Mouse (Mus musculus): Measurements from ENCODE around the gene Dnajc7. TPM values are rescaled to one million over a fixed set of nuclear protein-coding genes. Genes with fewer than 3 reads are reported as not detected.

Dnajc7 gene
- polyA plus RNA-seq, 1 experiment from 2014 or later = 218 TPM

- no peak overlapping the region for H3K27ac ChIP-seq
- H3K9ac ChIP-seq = no peak overlapping the region
- no peak for ATAC-seq (ENCODE audit: insufficient number of reproducible peaks, low FRiP score, low TSS enrichment, low read depth)
- no peak overlapping the region for H3K4me2 ChIP-seq
- H3K36me3 ChIP-seq = no peaks in the 10 kb centered on the region
- no peaks in the 10 kb centered on the region; the same call in 1 of the 2 replicates for H3K27me3 ChIP-seq
- H3K4me1 ChIP-seq = no peaks in the 10 kb centered on the region
- WGBS = 59% methylated on average over 5 of the region's 5 CpGs
- H3K4me3 ChIP-seq = no peak overlapping the region
- no peaks in the 10 kb centered on the region for H3K9me3 ChIP-seq
These were observed 58.2 kb downstream of the Dnajc7 start for GRCm38 (mm10) chr11:100561748-100562147.

DNA sequence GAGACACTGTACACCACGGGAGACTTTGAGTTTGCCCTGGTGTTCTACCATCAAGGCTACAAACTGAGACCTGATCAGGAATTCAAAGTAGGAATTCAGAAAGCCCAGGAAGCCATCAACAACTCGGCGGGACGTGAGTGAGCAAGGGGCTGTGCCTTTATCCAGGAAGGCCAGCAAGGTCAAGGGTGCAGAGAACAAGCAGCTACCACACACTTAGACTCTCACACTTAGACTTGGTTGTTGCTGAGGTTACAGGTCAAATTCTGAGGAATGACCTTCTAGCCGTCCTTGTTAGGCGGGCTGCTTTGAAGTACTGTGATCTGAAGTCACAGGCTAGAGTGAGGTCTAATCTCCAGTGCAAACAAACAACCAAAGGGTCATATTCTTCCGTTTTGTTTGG is 60.5 kb downstream of the Dnajc7 start:
- ATAC-seq (ENCODE audit: insufficient number of reproducible peaks, low FRiP score, low TSS enrichment, low read depth) = no peak
- H3K4me1 ChIP-seq = peaks cover 4% of the 10 kb centered on the region; the same call in 1 of the 2 replicates
- WGBS = 45% methylated on average over 7 of the region's 7 CpGs
- H3K36me3 ChIP-seq = no peaks in the 10 kb centered on the region
- H3K9ac ChIP-seq = no peak overlapping the region
- H3K4me2 ChIP-seq = no peak overlapping the region
- H3K9me3 ChIP-seq = no peaks in the 10 kb centered on the region
- H3K27ac ChIP-seq = no peak overlapping the region
- no peak overlapping the region for H3K4me3 ChIP-seq
- H3K27me3 ChIP-seq = no peaks in the 10 kb centered on the region; the same call in 1 of the 2 replicates

GRCm38 (mm10) chr11:100557563-100557962 is 62.4 kb downstream of the Dnajc7 start:
- no peak overlapping the region for H3K27ac ChIP-seq
- H3K4me1 ChIP-seq = peaks cover 4% of the 10 kb centered on the region; the same call in 1 of the 2 replicates
- H3K36me3 ChIP-seq = no peaks in the 10 kb centered on the region
- 70% methylated on average over 3 of the region's 3 CpGs for WGBS
- H3K9me3 ChIP-seq = no peaks in the 10 kb centered on the region
- H3K27me3 ChIP-seq = no peaks in the 10 kb centered on the region; the same call in 1 of the 2 replicates
- no peak for ATAC-seq (ENCODE audit: insufficient number of reproducible peaks, low FRiP score, low TSS enrichment, low read depth)
- H3K4me3 ChIP-seq = no peak overlapping the region
- no peak overlapping the region for H3K9ac ChIP-seq
- no peak overlapping the region for H3K4me2 ChIP-seq

- WGBS = 20% methylated on average over 11 of the region's 11 CpGs
- H3K4me1 ChIP-seq = peaks cover 4% of the 10 kb centered on the region; the same call in 1 of the 2 replicates
- H3K4me2 ChIP-seq = peak overlapping the region; percentile 33; the same call in 1 of the 2 replicates
- H3K27ac ChIP-seq = no peak overlapping the region
- H3K4me3 ChIP-seq = peak overlapping the region; percentile 7; the same call in 1 of the 2 replicates
- H3K36me3 ChIP-seq = no peaks in the 10 kb centered on the region
- no peaks in the 10 kb centered on the region for H3K27me3 ChIP-seq
- no peak for ATAC-seq (ENCODE audit: insufficient number of reproducible peaks, low FRiP score, low TSS enrichment, low read depth)
- H3K9me3 ChIP-seq = no peaks in the 10 kb centered on the region
- no peak overlapping the region for H3K9ac ChIP-seq
These were observed 64.4 kb downstream of the Dnajc7 start for GRCm38 (mm10) chr11:100555583-100555982.

DNA sequence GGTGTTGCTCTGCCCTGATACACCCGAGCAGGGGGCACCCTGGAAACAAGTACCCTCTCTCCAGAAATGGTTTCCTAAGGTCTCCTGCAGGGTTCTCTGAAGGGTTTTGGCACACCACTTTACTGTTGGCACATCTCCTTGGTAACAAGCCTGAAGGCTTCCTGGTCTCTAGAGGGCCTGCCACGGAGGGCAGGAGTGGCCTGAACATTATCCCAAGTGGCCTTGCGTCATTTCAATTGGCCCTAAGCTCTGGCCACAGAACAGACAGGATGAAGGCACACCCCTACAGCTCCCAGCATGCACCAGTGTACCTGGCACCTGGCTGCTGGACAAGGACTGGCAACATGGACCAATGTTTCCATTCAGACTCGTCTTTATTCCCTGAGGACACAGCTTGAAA is 67.1 kb downstream of the Dnajc7 start:
- Histone ChIP-seq H3K27me3 (no peaks in the 10 kb centered on the region), H3K4me3 (no peak overlapping the region), H3K27ac (no peak overlapping the region), H3K9me3 (no peaks in the 10 kb centered on the region), H3K9ac (no peak overlapping the region), H3K4me1 (peaks cover 4% of the 10 kb centered on the region; the same call in 1 of the 2 replicates), H3K36me3 (no peaks in the 10 kb centered on the region), H3K4me2 (no peak overlapping the region)
- 83% methylated on average over 4 of the region's 4 CpGs for WGBS
- ATAC-seq (ENCODE audit: insufficient number of reproducible peaks, low FRiP score, low TSS enrichment, low read depth) = no peak

DNA sequence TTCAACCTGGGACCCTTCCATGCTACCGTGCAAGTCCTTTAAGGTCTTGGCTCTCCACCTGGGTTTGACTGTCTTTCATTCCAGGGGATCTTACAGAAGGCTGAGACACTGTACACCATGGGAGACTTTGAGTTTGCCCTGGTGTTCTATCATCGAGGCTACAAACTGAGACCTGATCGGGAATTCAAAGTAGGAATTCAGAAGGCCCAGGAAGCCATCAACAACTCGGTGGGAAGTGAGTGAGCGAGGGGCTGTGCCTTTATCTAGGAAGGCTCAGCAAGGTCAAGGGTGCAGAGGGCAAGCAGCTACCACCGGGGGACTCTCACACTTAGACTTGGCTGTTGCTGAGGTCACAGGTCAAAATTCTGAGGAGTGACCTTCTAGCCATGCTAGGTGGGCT is 69.9 kb downstream of the Dnajc7 start:
- Histone ChIP-seq H3K4me3 (no peak overlapping the region), H3K4me1 (peaks cover 8% of the 10 kb centered on the region; the same call in 1 of the 2 replicates), H3K36me3 (no peaks in the 10 kb centered on the region), H3K9ac (no peak overlapping the region), H3K4me2 (no peak overlapping the region), H3K9me3 (no peaks in the 10 kb centered on the region), H3K27ac (no peak overlapping the region), H3K27me3 (no peaks in the 10 kb centered on the region)
- 66% methylated on average over 6 of the region's 6 CpGs for WGBS
- no peak for ATAC-seq (ENCODE audit: insufficient number of reproducible peaks, low FRiP score, low TSS enrichment, low read depth)

DNA sequence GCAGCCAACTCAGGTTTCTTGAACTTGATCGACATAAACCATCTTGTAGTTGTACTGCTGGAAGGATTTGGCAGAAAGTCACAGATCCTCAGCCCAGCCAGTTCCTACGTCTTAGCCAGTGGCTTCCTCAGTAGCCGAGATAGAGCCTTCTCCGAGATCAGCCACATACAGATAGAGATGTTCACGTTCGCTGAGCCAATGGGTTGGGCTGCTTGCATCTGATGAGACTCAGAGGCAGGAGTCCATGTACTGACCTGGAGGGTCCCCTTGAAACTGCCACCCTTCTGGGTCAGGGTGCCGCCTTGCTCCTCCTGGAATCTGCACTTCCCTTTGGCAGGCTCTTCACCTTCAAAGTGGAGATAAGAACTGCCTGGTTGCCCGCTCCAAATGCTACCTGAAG is 70.5 kb downstream of the Dnajc7 start:
- no peaks in the 10 kb centered on the region for H3K27me3 ChIP-seq
- ATAC-seq (ENCODE audit: insufficient number of reproducible peaks, low FRiP score, low TSS enrichment, low read depth) = no peak

DNA sequence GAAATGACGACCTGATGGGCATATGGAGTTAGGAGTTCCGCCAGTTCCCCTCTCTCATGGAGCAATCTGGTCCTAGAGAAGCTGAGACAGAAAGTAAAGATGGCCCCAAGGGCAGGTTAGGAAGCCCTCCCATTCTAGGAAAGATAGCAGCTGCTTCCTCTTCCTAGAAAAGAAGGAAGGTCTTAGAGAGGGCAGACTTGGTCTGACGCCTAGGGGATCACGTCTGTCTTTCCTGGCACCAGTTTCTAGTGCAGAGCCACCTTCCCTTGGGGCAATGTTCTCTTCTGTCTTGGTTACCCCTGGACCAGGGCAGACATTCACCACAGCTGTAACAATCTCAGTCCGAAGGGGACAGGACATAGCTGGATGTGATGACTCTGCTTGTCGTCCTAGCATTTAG is 71.8 kb downstream of the Dnajc7 start:
- ATAC-seq (ENCODE audit: insufficient number of reproducible peaks, low FRiP score, low TSS enrichment, low read depth) = no peak
- H3K27ac ChIP-seq = no peak overlapping the region
- H3K36me3 ChIP-seq = no peaks in the 10 kb centered on the region
- whole genome bisulfite sequencing = 65% methylated on average over 6 of the region's 6 CpGs
- H3K4me1 ChIP-seq = peaks cover 13% of the 10 kb centered on the region; the same call in 1 of the 2 replicates
- no peaks in the 10 kb centered on the region for H3K27me3 ChIP-seq
- no peak overlapping the region for H3K4me2 ChIP-seq
- H3K4me3 ChIP-seq = no peak overlapping the region
- H3K9me3 ChIP-seq = no peaks in the 10 kb centered on the region
- no peak overlapping the region for H3K9ac ChIP-seq

More for the DNA sequence above, 70.5 kb downstream of the Dnajc7 start:
- H3K36me3 ChIP-seq = no peaks in the 10 kb centered on the region
- no peak overlapping the region for H3K9ac ChIP-seq
- H3K27ac ChIP-seq = no peak overlapping the region
- WGBS = 84% methylated on average over 8 of the region's 8 CpGs
- no peaks in the 10 kb centered on the region for H3K9me3 ChIP-seq
- H3K4me2 ChIP-seq = no peak overlapping the region
- peaks cover 13% of the 10 kb centered on the region; the same call in 1 of the 2 replicates for H3K4me1 ChIP-seq
- H3K4me3 ChIP-seq = no peak overlapping the region

DNA sequence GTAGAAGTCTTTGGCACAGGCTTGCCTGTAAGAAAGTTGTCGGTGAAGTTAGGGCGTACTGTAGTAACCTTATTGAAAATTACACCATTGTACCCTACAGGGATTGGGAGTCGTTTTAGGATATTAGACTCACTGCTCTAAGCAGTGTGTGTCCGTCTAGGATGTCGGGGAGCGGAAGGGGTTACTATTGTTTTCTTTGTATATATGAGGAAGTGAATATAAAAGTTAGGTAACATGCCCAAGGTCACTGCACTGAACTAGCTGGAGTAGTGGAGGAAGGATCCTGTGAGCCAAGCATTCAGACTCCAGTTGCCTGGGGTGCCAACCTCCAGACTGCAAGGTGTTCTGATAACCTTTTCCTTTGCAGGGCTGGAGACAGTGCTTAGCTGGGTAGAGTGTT is 73.0 kb downstream of the Dnajc7 start:
- no peak for ATAC-seq (ENCODE audit: insufficient number of reproducible peaks, low FRiP score, low TSS enrichment, low read depth)
- peaks cover 13% of the 10 kb centered on the region; the same call in 1 of the 2 replicates for H3K4me1 ChIP-seq
- WGBS = 85% methylated on average over 6 of the region's 6 CpGs
- H3K27ac ChIP-seq = no peak overlapping the region
- H3K4me3 ChIP-seq = no peak overlapping the region
- H3K9ac ChIP-seq = no peak overlapping the region
- H3K9me3 ChIP-seq = no peaks in the 10 kb centered on the region
- H3K4me2 ChIP-seq = no peak overlapping the region
- no peaks in the 10 kb centered on the region for H3K36me3 ChIP-seq
- H3K27me3 ChIP-seq = no peaks in the 10 kb centered on the region

DNA sequence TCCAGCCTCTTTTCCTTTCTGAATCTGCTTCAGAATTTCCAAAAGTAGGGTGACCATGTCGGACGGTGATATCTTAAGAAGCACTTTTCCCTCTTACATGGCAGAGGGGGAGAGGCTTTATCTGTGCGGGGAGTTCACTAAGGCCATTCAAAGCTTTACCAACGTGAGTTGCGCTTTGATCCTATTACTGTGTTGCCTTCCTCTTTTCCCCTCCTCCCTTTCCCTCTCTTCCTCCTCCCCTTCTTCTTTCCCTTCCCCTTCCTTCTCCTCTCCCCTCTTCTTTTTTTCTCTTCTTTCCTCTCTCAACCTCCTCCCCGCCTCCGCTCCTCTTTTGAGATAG is 74.3 kb downstream of the Dnajc7 start:
- Histone ChIP-seq H3K27ac (peak overlapping the region; percentile 65; the same call in 1 of the 2 replicates), H3K9me3 (no peaks in the 10 kb centered on the region), H3K4me3 (peak overlapping the region; percentile 45), H3K36me3 (no peaks in the 10 kb centered on the region), H3K27me3 (no peaks in the 10 kb centered on the region), H3K4me1 (peaks cover 13% of the 10 kb centered on the region; the same call in 1 of the 2 replicates), H3K9ac (peak overlapping the region; percentile 48; the same call in 1 of the 2 replicates), H3K4me2 (peak overlapping the region; percentile 86)
- ATAC-seq (ENCODE audit: insufficient number of reproducible peaks, low FRiP score, low TSS enrichment, low read depth) = no peak
- 31% methylated on average over 7 of the region's 7 CpGs for WGBS

DNA sequence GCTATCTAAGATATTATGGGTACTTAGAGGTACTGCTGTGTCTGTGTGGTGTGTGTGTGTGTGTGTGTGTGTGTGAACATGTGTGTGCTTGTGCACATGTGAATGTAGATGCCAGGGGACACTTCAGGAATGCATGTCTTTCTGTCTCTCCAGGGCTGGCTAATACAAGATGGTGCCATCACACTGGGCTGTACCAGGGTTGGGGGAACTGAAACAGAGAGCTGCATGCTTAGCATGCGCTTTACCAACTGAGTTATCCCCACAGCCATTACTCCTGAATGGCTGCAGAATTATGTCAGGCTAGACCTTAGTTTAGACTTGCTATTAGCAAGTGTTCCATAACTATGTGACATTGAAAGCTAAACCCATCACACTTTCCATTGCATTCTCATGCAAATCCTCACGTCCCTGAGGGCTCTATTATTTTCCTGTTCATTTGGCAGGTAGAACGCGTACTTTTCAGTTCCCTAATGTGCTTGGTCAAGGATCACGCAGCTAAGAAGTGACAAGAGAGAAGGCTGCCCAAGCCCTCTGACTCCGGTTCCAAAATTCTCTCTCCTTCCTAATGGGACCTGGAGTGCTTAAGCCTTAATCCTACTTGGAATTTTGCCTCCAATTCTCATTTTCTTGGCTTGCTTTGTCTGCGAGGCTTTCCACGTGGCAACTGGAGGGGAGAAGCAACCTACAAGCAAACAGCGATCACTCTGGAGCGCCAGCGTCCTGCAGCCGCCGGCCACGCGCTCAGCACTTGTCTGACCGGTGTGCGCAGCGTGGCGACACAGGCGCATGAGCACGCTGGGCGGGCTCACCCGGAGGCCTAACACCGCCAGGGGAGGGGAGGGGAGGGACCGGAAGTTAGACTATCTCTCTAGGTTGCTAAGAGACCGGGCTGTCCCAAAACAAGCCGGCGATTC is 74.9 kb downstream of the Dnajc7 start, which contains the start of gene Ttc25:
Gene Ttc25, plus strand, starts transcription at position 776 of the 914 bp plus-strand sequence.
- peak within 1 kb of the TSS; percentile 65 for H3K27ac ChIP-seq

DNA sequence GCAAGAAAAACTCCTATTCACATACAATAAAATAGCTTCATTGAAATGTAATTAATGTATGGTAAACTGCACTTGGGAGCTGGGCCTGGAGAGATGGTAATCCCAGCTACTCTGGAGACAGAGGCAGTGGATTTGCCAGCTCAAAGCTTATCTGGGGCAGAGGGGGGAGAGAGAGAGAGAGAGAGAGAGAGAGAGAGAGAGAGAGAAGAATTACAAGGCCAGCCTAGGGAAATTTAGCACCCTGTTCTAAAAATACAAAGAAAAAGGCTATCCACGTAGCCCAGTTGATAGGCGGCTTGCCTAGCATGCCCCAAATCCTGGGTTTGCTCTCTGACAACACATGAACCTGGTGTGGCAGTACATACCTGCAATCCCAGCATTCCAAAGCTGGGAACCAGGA is 78.4 kb downstream of the Dnajc7 start:
- Histone ChIP-seq H3K4me1 (peaks cover 13% of the 10 kb centered on the region; the same call in 1 of the 2 replicates), H3K27ac (no peak overlapping the region), H3K9ac (no peak overlapping the region), H3K9me3 (no peaks in the 10 kb centered on the region), H3K4me2 (no peak overlapping the region), H3K27me3 (no peaks in the 10 kb centered on the region), H3K4me3 (no peak overlapping the region), H3K36me3 (no peaks in the 10 kb centered on the region)
- no peak for ATAC-seq (ENCODE audit: insufficient number of reproducible peaks, low FRiP score, low TSS enrichment, low read depth)
- 87% methylated on average over 2 of the region's 2 CpGs for WGBS

More for the DNA sequence above, 74.9 kb downstream of the Dnajc7 start, which contains the start of gene Ttc25:
- peak within 1 kb of the TSS; percentile 45 for H3K4me3 ChIP-seq
- no peaks in the 10 kb centered on the region for H3K36me3 ChIP-seq
- WGBS = 4% methylated on average over 28 of the region's 28 CpGs
- peak within 1 kb of the TSS; percentile 86 for H3K4me2 ChIP-seq
- no peaks in the 10 kb centered on the region for H3K27me3 ChIP-seq
- ATAC-seq (ENCODE audit: insufficient number of reproducible peaks, low FRiP score, low TSS enrichment, low read depth) = peak; percentile 91
- H3K9me3 ChIP-seq = no peaks in the 10 kb centered on the region
- H3K9ac ChIP-seq = peak within 1 kb of the TSS; percentile 48
- H3K4me1 ChIP-seq = peaks cover 13% of the 10 kb centered on the region; the same call in 1 of the 2 replicates

All from limb, embryonic 15.5 days (tissue).